Mouse (Mus musculus): ENCODE results near the gene Cd209d.
"Not testable (repeated sequence)": the region's sequence is repeated elsewhere in the genome, so short reads cannot be mapped to it uniquely, and the experiment has no call there.

Gene Cd209d

GRCm38 (mm10) chr8:3878455-3878854 is at the start of gene Cd209d:
Cd209d (minus strand) TSS chr8:3878555.
- no peak for DNase-seq

GRCm38 (mm10) chr8:3926744-3927143 is 48.4 kb upstream of the Cd209d start, which contains the start of gene Cd209b:
Cd209b (minus strand) TSS chr8:3926844.
- DNase-seq: no peak

- DNase-seq: peak; percentile 1 to 2
These were observed 2.2 kb downstream of the Cd209d start for GRCm38 (mm10) chr8:3876121-3876520.

GRCm38 (mm10) chr8:3862736-3863135 is 15.6 kb downstream of the Cd209d start:
- not testable (repeated sequence) for DNase-seq

DNA sequence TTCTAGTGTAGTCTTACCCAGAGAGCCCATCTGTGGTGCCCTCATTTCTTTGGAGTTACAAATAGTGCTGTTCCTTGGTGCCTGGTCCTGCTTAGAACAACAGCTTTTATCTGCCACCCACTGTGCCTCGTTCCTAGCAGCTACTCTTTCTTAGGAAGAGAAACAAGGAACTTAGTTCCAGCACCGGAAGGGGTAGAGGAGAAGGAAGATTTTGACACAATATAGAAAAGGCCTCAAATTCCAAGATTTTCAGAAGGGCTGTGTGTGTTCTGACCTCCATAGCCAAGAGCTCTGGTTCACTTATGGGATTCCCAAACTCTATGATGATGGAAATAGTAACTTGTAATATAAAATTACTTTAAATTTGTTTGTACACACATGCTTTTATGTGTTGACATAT is 24.1 kb downstream of the Cd209d start, which contains the start of gene Cd209e:
Gene Cd209e, minus strand, starts transcription at position 101 of the 400 bp plus-strand sequence.
- no peak for DNase-seq
